Mouse (Mus musculus) lung, adult 18-20 months (tissue): Measurements from ENCODE around the gene Cnga3.

Source experiments
- DNase-seq, 2 experiments: peaks; one replicate each; pipeline ENCODE4 v3.0.0; 2022; ENCODE audit warnings: mixed read lengths in 2 of 2

Cnga3 gene

GRCm38 (mm10) chr1:37287748-37288147, 73.5 kb downstream of the Cnga3 start:
- DNase-seq, result no peak

GRCm38 (mm10) chr1:37288181-37288935, 74.1 kb downstream of the Cnga3 start:
- no peak for DNase-seq

- DNase-seq, result no peak
These were observed 74.7 kb downstream of the Cnga3 start for GRCm38 (mm10) chr1:37288941-37289340.

GRCm38 (mm10) chr1:37296414-37296813, 82.2 kb downstream of the Cnga3 start:
- DNase-seq, result no peak

DNA sequence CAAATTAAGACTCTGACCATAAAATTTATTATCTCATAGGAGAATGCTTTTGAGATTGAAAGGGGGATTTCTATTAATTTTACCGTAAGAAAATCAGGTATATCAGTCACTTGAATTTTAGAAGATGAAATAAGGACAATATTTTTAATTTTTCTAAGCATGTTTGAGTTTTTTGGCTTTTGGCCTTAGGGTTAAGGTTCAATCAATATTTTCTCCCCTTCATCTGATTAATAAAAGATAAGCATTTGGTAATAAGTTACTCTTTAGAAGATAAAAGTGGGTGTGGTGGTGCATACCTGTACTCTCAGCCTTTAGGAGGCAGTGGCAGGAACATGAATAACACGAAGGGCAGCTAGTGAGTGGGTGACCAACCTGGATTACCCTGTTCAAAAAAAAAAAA, 84.7 kb downstream of the Cnga3 start:
- no peak for DNase-seq

DNA sequence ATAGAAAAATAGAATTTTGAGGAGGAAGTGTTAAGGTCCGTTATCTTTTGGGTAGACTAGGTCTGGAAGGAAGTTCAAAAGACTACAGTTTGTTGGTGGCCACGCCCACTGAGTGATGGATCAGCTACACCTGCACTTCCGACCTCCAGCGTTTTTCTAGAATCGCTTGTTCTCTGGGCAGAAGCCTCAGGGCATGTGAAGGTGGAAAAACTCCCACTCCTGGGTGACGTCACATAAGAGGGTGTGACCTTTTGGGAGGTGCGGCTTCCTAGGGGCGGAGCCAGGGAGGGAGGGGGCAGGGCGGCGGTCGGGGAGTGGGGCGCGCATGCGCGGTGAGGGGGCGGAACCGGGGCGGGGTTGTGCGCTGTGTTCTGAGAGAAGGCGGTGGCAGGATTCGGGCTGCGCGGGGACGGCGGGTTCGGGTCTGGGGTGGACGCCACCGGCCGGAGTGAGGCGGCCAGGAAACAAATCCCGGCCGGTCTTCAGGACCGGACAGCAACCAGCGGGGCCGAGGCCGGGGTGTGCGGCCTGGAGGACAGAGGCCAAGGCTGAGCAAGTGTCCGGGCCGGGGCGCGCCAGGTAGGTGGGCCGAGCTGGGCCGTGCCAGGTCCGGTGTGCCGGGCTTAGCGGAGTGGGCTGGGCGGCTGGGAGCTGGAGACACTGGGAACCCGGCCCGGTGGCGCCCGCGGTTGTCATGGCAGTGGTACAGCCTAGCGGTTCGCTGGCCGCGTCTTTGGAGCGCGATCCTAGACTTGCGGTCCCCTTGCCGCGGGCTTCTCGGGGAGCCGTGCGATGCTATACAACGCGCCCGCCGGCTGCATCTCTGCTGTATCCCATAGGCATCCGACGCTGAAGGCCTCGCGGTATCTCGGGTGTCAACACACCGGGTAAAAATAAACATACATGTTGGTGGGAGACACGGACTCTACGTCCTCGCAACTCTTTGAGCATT, 85.6 kb downstream of the Cnga3 start, which contains the start of gene Inpp4a:
TSS of gene Inpp4a (plus strand) at position 326 of the 952 bp plus-strand sequence.
- peak; percentile 91 to 94 for DNase-seq

DNA sequence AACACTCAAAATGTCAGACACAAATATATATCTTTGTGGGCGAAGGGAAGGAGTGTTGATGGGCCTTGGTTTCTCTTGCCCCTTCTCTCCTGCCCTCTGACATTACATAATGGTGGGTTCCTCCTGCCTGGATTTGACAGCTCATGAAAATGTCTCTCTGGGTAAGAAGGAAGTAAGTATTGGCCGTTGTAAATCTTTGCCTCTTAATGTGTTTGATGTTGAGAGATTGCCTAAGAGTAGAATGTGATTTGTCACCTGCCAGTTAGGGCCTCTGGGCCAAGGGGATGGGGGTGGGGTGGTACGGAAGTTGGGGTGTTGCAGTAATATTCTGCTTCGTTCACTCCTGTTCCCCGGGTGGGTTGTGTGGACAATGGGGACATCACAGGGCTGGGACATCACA, 86.4 kb downstream of the Cnga3 start:
- peak; percentile 64 to 78 for DNase-seq

- no peak for DNase-seq
These were observed 88.6 kb downstream of the Cnga3 start for GRCm38 (mm10) chr1:37302801-37303200.

- no peak for DNase-seq
These were observed 91.6 kb downstream of the Cnga3 start for GRCm38 (mm10) chr1:37305691-37306287.

GRCm38 (mm10) chr1:37307586-37307985, 93.4 kb downstream of the Cnga3 start:
- peak in 1 of 2 experiments; percentile 27 for DNase-seq

GRCm38 (mm10) chr1:37308021-37308742, 93.9 kb downstream of the Cnga3 start:
- peak; percentile 14 to 27 for DNase-seq

DNA sequence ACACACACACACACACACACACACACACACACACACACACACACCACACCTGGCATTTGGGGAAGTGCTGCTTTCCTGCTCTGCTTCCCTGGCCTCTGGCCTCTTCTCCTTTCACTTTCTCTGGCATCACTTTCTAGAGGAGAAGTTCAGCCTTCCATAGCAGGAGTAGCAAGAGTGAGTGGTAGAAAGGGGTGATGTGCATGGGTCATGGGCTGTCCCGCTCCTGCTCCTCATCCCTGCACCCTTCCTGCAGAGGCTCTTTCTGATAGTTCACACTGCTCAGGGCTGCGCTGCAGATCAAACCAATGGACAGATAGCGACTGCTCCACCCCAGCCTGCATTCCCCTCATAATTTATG, 94.5 kb downstream of the Cnga3 start:
- DNase-seq, result no peak

GRCm38 (mm10) chr1:37309939-37310515, 95.8 kb downstream of the Cnga3 start:
- no peak for DNase-seq
